In the genomic region with DNA sequence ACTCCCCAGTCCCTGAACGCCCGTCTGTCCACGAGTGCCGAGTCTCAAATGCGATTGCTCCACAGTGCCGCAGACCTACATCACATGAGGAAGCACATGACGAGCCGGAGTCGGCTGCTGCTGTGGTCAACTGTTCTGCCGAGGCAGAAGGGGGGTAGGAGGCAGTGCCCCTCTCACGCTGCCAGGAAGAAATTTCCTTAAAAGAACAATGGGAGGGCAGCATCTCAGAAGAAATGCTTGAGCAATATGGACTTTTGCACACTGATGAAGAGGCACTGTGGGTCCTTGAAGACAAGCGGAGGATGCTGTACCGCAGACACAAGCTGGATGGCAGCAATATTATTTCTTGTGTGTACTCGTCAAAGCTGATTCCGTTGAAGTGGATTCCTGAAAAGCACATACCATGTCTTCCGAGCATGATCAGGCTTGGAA, we compare ENCODE assay signal across 9 mouse cellular contexts.
DNase-seq lines count a peak whose midpoint lies in the region; ATAC-seq and TF ChIP-seq lines count a peak whose summit lies in the region.
"Had no signal": no experiment of that assay in that cellular context is flagged by ENCODE, and none has a peak within 500 bp of the region (broad histone marks: within the 10 kb centered on the region; RNA-seq: fewer than 3 reads in every experiment).

No protein-coding gene starts in this region.

- no peaks in the 10 kb centered on the region for H3K79me2 ChIP-seq in heart, adult 2 months (replicated peaks; ENCODE audit: control insufficient read depth, insufficient read depth, low read length)

- peaks cover 10% of the 10 kb centered on the region for H3K4me1 ChIP-seq in heart, adult 2 months (ENCODE audit: control insufficient read depth, insufficient read depth, low read length)
- peaks cover 54% of the 10 kb centered on the region for H3K4me1 ChIP-seq in limb, embryonic 12.5 days (replicated peaks)

- 38% methylated on average over 16 of the region's 16 CpGs for WGBS in heart, adult 2 months
- 62% methylated on average over 16 of the region's 16 CpGs for WGBS in limb, embryonic 12.5 days

- peak overlapping the region; percentile 42 for H3K4me3 ChIP-seq in heart, adult 2 months
- no peak overlapping the region for H3K4me3 ChIP-seq in limb, embryonic 12.5 days (replicated peaks)
- H3K4me3 ChIP-seq: liver, embryonic 15.5 days had no signal

- H3K9me3 ChIP-seq in limb, embryonic 12.5 days = no peaks in the 10 kb centered on the region
- H3K9me3 ChIP-seq: liver, embryonic 15.5 days had no signal

- H3K9ac ChIP-seq in heart, adult 2 months (ENCODE audit: low read depth, low read length) = peak overlapping the region; percentile 17; the same call in 1 of the 2 replicates
- no peak overlapping the region for H3K9ac ChIP-seq in limb, embryonic 12.5 days (replicated peaks)
- H3K9ac ChIP-seq: liver, embryonic 15.5 days had no signal

- TF ChIP-seq EP300 in heart, adult 2 months (IDR thresholded peaks at IDR 0.05; ENCODE audit: insufficient read depth, low read depth, low read length) = 0 out of 2 replicates have a peak, but pooled peaks have one; percentile 50

- peak overlapping the region; percentile 19 for H3K4me2 ChIP-seq in limb, embryonic 12.5 days
- H3K4me2 ChIP-seq: liver, embryonic 15.5 days had no signal

- peak; percentile 22 for DNase-seq in kidney, adult 11 months
- DNase-seq in kidney, adult 8-10 months = no peak
- peak; percentile 50 to 76 for DNase-seq in heart, adult 2 months
- DNase-seq in kidney, adult 9 months = peak; percentile 26
- peak; percentile 14 to 36 for DNase-seq in monocyte, adult 2 months (ENCODE audit: low read depth in 1 of 2, low spot score in 2 of 2)
- DNase-seq in testis, postnatal 14 days (ENCODE audit: low spot score) = peak; percentile 16

- ATAC-seq in common myeloid progenitor, adult 5-6 weeks (replicated peaks; ENCODE audit: low read depth, poor library complexity, severe bottlenecking) = peak; percentile 76
- ATAC-seq in limb, embryonic 12.5 days (ENCODE audit: insufficient number of reproducible peaks, insufficient read depth, low FRiP score, low TSS enrichment, low read depth) = no peak

- TF ChIP-seq POLR2A in heart, adult 2 months (IDR thresholded peaks at IDR 0.05; ENCODE audit: insufficient read depth, low read depth, low read length) = no peak

- peak overlapping the region; percentile 56 for H3K27ac ChIP-seq in heart, adult 2 months
- peak overlapping the region; percentile 97; the same call in 1 of the 2 replicates for H3K27ac ChIP-seq in limb, embryonic 12.5 days
- H3K27ac ChIP-seq: liver, embryonic 15.5 days had no signal

- intact Hi-C loops in heart, adult 2 months (cut with DNase I) = loop anchor here (5.0 to 10.0 kb wide), 3 partner anchors 337 to 1415 kb away; no protein-coding TSS in a partner anchor

- TF ChIP-seq CTCF in heart, adult 2 months (IDR thresholded peaks at IDR 0.05) = peak; percentile 53

- peaks cover 5% of the 10 kb centered on the region for H3K36me3 ChIP-seq in heart, adult 2 months (ENCODE audit: control insufficient read depth, insufficient read depth, low read length)
- H3K36me3 ChIP-seq in limb, embryonic 12.5 days = no peaks in the 10 kb centered on the region
- H3K36me3 ChIP-seq: liver, embryonic 15.5 days had no signal

- H3K27me3 ChIP-seq in heart, adult 2 months (ENCODE audit: control insufficient read depth, insufficient read depth, low read length) = no peaks in the 10 kb centered on the region
- H3K27me3 ChIP-seq in limb, embryonic 12.5 days = no peaks in the 10 kb centered on the region

Comparison
In these comparisons a context has a peak if more than half of its experiments do, and no peak if none do; other contexts are left out.
1. DNase-seq: peak in kidney, adult 11 months (single experiment), heart, adult 2 months (2 of 2), kidney, adult 9 months (single experiment), monocyte, adult 2 months (2 of 2) and testis, postnatal 14 days (single experiment); none in kidney, adult 8-10 months (0 of 2).